Mouse (Mus musculus): ENCODE measurements at regions not wholly inside any gene's neighbourhood (a gene's known extent, or its start where the extent isn't known, plus 50 kb on each side); places are given as distances from the start of the nearest gene placed in this dataset.

DNA sequence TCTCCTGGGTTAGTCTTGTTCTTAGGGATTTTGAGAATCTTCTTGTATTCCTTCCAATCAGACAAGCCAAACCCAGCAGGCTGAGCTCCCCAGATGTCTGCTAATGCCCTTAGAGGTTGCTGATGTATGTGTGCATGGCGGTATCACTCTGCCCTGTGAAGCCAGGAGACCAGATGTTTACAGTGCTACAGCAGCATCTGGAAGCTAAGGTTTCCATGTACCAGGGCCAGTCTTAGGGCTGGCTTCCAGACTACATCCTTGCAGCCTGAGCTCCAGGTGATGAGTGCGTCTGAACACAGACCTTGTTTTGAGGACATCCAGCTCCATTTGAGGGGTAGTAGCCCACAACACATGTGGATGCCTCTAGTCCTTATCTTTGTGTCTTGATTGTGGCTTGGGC is 241.7 kb downstream of the Ttc32 start:
- no peak for DNase-seq

DNA sequence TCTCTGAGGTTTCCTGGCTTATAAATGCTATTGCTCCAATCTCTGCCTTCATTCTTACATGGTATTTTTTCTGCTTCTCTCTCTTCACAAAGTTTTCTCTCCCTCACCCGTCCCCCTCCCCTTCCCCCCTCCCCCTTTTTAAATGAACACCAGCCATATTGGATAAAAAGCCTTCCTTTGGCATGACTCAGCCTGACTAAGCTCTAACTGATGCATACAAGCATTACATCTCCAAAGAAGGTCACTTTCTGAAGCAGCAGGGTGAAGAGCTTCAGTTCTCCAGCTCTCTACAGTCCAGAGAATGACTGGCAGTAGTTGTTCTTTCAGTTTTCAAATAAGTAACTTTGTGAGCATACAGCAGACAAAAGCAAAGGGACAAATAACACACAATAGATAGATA is 244.4 kb downstream of the Ttc32 start:
- no peak for DNase-seq

DNA sequence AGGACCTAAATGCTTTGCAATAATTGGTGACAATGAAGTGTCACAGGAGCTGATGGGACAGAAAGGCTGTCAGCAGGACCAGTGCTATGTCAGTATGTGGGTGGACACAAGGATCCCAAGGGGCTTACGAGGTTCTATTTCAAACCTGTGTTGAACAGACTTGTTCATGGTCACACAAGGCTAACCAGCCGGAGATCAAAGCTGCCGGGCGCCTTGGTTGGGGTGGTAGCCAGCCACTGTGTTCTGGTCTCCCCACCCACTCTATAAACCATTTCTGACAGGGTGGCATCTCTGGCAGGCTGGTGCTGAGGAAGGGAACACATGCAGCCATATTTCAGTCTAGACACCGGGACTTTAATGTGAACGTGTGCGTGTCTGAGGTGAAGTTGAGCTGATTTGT is 245.9 kb downstream of the Ttc32 start:
- DNase-seq: no peak

DNA sequence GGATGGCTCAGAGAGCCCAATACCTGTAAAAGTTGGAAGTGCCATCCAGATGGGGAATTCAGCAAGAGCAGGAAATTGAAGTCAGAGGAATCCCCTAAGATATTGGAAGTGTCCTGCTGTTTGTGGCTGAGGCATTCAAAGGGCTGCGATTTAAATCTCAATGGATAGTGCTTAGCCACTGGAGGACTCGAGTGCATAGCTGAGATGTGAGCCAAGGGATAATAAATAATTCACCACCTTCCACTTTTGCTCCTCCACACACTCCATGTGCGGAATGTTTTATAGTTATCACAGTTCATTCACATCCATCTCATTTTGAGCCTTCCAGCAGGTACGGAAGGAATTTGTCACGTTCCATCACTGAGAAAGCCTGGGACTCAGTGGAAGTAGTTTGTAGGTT is 248.9 kb downstream of the Ttc32 start:
- DNase-seq: no peak

DNA sequence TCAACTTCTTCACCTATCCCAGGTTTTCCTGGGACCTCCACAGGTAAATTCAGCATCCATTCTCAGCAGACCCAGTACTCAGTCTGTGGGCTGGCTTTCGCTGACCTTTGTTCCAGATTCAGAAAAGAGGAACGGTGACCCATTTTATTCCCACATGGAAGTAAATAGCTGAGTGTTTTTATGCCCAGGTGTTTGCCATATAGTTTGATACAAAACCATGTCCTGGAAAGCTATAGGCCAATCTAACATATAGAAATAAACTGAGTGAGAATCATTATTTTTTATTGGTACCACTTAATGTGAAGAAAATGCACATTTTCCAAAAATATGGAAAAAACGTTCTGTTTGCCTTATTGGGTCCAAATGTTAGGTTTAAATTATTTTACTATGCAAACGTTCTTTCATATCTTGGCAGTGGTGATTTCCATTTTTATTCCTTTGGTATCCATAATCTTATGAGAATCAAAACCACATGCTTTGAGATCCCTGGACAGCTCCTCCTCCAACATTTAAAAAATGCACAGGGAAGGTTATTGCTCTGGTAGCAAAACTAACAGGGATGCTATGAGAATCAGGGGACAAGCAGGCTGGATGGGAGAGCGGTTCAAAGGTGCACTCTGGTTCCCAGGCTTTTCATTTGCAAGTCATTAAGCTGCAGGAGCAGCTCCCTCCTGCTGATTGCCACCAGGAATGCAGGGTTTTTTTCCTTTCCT is 250.3 kb downstream of the Ttc32 start:
- no peak for DNase-seq

DNA sequence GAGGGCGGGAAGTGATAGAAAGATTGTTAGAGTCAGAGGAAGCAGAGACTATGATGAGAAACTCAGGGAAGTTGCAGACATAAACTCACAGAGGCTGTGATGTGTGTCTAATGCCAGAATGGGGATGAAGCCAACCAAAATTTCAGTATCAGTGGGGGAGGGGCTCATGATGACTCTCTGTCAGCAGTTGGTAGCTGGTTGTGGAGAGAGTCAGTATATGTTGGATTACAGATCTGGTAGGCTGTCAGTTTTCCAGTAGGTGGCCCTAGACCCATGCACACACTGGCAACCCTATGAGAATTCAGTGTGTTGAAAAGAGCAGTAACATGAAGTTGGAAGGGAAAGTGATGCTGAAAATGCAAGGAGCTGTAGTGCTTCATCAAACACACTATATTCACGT is 257.5 kb downstream of the Ttc32 start:
- no peak for DNase-seq

DNA sequence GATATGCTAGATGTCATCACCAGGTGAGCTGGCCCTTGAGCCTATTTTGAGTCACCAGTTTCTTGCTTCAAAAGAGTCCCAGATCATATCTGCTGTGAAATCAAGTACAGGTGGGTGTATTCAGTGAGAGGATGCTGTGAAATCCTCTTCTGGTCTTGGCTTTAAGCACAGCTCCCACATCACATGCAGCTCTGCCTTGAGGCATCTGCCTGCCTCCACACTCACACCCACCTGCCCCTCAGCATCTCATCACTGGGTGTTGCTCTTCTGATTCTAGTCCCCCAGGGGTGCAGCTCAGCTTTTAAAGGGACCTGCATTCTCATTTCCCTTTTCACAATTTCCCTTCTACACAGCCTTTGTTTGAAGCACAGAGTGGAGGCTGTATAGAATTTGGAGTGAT is 262.9 kb downstream of the Ttc32 start:
- DNase-seq: no peak

DNA sequence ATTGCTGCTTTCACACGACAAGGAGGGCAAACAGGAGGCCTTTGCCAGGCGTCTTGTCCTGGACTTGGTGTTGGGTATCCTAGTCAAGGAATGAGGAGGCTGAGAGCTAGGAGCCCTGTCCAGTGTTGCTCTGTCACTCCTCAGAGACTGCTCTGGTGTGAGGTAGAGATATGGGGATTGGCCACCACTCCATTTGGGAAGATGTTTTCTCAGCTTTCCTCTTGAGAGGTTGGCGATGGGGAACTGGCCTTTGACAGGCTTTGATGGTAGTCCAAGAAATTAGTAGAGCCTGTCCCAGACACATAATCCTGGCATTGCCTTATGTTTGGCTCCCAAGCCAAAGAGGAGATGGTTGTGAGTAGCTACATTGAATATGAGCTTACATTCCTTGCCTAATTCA is 265.4 kb downstream of the Ttc32 start:
- no peak for DNase-seq

DNA sequence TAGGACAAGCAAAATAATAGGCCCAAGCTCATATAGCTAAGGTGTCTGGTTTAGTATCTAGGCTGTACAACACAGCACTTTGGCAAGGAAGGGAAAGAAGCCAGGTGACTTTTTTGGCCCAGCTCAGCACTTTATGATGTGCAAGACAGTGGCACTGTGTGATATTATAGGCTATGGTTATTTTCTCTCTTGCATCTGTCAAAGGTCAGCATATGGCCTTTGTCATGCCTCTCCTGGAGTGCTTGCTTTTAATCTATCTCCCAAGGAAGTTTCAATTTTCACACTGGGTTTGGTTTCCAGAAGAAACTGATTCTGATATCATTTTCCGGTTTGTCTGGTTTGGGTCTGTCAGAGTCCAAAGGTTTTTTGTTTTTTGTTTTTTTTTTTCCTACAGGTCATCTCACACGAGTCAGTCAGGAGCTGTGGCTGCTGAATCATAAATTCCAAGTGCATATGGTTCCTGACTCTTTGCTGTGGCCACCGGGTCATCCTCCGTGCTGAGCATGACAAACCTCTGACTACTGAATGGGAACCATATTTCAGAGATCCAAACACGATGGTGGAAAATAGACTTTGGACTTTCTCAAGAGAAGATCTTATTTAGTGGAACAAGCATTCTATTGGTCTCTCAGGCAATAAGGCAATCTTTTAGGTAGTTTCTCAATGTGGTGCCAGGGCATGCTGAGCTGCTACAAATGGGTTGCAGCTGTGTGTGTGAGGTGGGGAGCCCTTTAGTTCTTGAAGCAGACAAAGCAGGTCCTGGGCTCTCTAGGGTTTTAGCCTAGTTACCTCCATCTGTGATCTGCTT is 269.3 kb downstream of the Ttc32 start:
- DNase-seq: no peak

DNA sequence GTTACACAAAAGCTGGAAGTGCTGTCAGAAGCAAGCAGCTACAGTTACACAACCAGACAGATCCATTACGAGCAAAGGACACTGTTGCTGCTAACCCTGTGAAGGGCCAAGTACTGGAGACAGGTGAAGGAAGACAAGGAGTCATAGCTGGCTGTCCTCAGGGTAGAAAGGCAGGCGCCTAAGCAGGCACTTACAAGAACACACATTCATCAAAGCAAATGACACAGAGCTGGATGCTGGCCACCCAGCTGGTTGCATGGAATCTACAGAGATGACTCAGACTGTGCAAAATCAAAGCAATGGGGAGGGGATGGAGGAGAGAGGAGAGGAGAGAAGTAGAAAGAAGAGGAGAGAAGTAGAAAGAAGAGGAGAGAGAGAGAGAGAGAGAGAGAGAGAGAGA is 265.8 kb upstream of the Osr1 start:
- DNase-seq: peak; percentile 75

DNA sequence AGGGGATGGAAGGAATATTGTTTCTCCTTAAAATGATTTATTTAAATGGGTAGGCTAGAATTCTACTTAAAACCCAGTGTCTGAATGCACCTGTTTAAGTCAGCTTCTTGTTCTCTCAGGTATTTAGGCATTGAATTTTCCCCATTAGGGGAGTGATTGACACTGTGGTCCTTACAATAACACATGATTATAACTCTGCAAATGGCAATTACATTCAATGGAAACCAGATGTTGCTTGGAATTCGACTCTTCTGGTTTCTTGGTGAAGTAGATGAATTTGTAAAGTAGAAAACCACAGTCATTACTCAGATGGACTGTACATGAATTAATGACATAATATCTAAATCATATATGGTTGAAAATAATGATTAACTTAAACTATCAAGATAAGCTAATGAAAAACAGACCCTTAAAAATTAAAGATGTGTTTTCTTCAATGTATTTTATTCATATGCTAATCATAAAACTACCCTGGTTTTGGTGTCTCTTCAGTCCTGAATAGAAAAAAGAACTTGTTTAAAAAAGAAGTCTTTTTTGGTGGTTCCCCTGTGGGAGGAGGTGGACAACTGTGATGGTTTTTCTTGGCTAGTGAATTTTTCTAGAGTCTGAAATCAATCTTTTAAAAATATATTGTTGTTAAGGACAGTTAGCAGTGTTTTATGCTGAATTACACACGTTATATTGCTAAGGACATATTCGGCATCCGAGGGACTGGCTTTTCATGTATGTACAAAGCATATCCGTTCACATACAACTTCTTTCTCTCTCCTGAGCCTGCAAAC is 231.8 kb upstream of the Osr1 start:
- DNase-seq: no peak

DNA sequence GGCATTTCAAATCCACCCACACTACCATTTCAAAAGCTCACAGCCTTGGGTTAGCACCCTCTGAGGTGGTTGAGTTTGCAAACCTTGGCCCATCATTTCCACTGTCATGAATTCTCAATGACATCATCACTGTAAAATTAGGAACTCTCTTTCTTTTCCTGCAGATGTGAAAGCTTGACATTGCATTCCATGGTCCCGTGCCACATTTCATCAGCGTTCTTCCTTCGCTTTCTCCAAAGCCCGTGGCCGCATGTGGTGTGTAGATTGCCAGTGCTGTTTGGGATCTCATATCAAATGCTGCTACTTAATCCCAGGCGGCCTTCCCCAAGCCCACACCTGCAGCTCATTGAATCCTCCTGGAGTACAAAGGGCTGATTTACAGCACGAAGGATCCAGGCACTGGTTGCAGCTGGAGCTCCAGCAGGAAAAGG is 231.1 kb upstream of the Osr1 start:
- DNase-seq: no peak

DNA sequence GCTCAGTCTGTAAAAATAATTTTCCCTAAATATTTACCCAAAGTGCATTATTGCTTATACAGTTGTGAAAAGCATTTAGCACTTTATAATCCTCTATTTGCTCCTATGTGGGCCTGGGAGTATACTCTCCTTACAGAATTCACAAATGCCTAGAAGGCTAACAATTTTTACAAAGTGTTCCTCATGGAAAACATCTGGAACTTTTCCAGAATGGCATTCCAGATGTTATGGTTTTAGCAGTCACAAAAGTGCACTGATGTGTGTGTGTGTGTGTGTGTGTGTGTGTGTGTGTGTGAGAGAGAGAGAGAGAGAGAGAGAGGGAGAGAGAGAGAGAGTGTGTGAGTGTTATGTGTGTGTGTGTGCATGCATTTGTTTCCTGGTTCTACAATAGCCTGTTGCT is 229.1 kb upstream of the Osr1 start:
- DNase-seq: no peak

DNA sequence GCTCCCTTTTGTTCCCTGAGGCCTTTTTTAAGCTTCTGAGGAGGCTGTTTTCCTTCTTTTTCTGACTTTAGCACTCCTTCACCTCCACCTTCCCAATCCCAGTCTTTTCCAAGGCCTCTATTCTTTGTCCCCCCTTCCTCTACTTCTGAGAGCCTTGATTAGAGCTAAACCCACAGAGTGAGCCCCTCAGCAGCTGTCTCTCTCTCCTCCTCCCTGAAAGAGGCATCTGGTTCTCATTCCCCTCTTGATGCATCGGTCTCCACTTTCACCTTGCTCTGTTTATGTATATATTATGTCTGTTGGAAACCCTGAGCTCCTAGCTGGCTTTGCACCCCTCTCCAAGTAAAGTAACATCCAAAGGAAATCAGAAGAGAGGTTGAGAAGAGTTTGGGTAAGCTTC is 224.6 kb upstream of the Osr1 start:
- DNase-seq: no peak

DNA sequence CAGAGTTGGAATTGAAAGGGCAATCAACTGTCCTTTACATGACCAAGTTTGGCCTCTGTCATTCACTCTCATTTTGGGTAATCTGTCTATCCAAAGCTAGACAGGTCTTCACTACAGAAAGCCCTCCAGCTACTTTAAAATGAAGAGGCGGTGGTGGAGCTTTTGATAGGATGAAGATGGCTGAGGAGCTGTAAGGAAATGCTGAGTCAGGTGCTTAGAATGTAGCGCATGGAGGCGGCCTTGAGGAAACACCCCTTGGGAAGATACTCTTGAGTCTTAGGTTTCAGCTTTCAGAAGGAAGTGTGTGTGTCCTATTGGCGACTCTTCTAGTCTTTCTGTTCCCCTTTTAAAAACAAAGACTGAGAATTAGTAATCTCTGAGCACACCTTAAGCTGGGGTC is 214.4 kb upstream of the Osr1 start:
- no peak for DNase-seq

DNA sequence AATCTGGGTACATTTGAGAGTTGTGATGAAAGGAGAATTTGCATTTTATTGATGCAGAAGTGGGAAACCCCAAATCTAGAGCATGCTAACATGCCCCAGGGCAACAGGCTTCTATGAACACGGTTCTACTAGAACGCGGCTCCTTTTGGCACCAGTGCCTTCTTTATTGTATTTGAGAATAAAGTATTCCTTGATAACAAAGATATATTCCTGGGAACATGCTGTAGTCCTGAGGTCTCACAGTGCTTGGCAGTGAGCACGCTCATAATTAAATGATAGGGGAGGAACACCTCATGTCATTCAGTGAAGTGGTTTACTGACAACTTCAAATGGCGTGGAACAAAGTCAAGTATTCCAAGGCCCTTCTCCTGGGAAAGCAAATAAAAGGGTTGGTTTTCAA is 212.1 kb upstream of the Osr1 start:
- no peak for DNase-seq

DNA sequence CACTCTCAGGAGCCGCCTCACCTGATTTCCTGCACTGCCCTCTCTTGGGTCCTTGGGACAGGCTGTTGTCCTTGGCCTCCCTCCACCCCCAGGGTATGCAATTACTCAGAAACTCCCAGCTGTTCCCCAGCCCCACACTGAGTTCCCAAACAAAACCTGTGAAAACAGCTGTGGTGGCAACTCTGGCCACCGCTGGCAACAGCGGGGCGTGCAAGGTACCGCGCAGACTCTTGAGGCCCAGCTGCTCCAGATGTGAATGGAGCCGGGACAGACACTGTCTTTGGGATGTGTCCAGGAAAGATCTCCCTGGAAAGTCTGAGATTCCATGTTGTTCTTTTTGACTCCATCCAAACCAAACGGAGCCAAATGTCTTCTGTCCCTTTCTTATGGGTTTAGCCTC is 211.0 kb upstream of the Osr1 start:
- DNase-seq: no peak

DNA sequence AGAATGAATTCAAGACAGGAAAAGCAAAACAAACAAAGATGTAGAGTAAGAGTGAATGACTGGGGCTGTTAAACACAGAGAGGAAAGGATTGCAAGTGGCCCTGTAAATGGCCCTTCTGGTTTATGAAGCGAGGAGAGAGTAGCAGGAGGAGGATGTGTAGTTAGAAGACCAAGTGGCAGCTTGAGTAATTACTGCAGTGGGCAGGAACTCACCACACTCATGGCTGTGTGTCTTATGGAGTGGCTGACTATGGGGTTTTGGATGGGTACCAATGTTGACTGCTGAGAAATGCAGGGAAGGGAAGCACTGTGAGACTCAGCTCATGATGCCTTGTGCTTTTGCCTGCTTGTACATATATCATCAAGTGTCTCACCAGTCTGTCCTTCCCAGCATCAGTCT is 204.0 kb upstream of the Osr1 start:
- DNase-seq: no peak

DNA sequence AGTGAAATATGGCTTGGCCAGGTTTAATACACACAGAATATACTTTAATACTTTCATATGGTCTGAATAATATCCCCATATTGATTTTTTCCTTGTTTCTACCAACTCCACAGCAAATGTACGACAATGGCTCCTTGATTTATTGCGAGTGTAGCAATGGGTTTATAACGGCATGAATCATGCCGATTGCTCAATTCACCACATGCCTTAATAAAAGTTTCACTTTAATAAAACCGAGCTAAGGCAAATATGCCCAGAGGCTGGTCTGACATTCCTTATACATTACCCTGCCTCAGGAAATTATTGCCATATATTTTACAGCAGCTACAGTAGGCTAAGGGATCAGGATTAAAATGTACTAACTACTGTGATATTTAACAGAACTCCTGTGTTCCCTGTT is 201.2 kb upstream of the Osr1 start:
- no peak for DNase-seq

DNA sequence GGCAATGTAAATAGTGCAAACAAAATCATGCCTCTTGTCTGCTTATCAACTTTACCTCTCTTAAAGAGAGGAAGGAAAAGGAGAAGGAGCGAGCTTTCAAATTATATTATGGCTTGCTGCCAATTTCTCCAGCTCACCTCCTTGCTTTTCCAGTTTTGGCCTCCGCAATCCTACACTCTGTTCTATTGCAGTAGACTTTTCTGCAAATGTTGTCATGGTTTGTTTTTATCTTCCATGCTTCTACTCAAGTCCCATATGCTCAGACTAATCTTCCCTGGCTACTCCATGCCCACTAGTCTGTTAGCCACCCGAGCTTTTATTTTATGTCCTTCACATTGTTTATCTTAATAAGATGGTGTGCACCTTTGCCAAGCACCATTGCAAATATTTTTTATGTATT is 168.0 kb upstream of the Osr1 start:
- DNase-seq: no peak

DNA sequence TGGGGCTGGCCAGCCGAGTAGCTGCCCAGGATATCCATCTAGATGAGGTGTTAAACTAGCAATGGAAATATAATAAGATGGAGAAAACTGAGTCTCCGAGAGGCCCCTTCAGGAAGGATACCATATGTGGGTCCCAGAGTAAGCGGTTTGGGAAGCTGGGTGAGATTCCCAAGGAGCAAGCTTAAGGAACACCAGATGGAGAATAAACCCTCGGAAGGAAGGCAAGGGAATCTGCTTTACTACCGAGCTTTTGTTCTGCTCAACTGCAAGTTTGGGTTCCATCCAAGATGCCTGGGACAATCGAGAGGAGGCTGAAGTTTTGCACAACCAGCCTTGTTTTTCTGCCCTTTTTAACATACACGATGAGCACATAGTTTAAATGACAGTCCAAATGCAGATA is 164.9 kb upstream of the Osr1 start:
- DNase-seq: no peak

DNA sequence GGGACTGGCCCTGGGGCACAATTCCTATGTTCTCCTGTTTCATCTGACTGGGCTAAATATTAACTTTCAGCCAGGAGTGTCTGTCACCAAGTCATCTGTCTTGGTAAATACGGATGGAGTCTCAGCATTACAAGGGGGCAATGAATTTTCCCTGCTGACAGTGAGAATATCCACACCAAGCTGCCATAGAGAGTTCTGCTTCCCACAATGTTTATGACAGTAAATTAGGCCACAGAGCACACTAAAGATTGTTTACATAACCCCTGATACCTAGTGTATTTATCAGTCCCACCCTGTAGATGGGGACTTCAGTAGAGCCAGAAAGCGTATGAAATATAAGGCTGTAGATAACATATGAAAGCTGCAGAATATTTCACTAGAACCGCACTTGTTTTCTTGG is 150.6 kb upstream of the Osr1 start:
- no peak for DNase-seq

DNA sequence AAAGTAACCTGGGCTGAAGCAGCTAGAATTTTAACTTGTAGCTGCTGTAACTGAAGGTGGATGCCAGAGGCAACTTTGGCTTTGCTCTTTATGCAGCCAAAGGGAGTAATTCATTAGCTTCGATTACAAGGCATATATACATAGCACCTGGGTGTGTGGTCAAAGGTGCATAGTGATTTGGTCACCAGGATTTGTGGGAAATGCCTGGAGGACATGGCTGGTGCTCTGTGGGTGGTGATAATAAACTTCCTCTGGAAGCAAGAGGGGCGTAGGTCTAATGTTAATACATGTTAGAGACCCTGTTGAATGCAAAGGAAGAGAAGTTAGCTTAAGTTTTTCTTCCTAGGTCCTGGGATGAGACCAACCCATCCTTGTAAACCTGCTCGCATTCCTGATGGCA is 139.3 kb upstream of the Osr1 start:
- no peak for DNase-seq

Data from adrenal gland, postnatal 25 days (tissue).